Mouse (Mus musculus) kidney, postnatal 14 days (tissue): Measurements from ENCODE around the gene Lalba.
"Not testable (repeated sequence)": the region's sequence is repeated elsewhere in the genome, so short reads cannot be mapped to it uniquely, and the experiment has no call there.

Experiments used
- DNase-seq: peaks from one replicate; pipeline ENCODE4 v3.0.0; 2022; ENCODE audit warnings: mixed read lengths

Lalba gene

GRCm38 (mm10) chr15:98482701-98483100, at the start of gene Lalba:
Gene Lalba (minus strand): TSS chr15:98482721.
- peak; percentile 36 for DNase-seq

GRCm38 (mm10) chr15:98532281-98532680, 49.8 kb upstream of the Lalba start:
- DNase-seq, result no peak

- DNase-seq, result no peak
These were observed 45.6 kb upstream of the Lalba start for GRCm38 (mm10) chr15:98528066-98528563.

GRCm38 (mm10) chr15:98527056-98527771, 44.7 kb upstream of the Lalba start:
- DNase-seq, result no peak

GRCm38 (mm10) chr15:98526057-98526456, 43.5 kb upstream of the Lalba start:
- no peak for DNase-seq

- DNase-seq, result no peak
These were observed 38.7 kb upstream of the Lalba start for GRCm38 (mm10) chr15:98521245-98521644.

GRCm38 (mm10) chr15:98517380-98518355, 35.1 kb upstream of the Lalba start:
- DNase-seq, result peak; percentile 57

- not testable (repeated sequence) for DNase-seq
These were observed 32.3 kb upstream of the Lalba start for GRCm38 (mm10) chr15:98514845-98515244.

GRCm38 (mm10) chr15:98514146-98514545, 31.6 kb upstream of the Lalba start:
- no peak for DNase-seq

- not testable (repeated sequence) for DNase-seq
These were observed 31.2 kb upstream of the Lalba start for GRCm38 (mm10) chr15:98513676-98514075.

GRCm38 (mm10) chr15:98512799-98513321, 30.3 kb upstream of the Lalba start:
- peak; percentile 78 for DNase-seq

- DNase-seq, result no peak
These were observed 29.7 kb upstream of the Lalba start for GRCm38 (mm10) chr15:98512232-98512631.

GRCm38 (mm10) chr15:98511386-98511928, 28.9 kb upstream of the Lalba start:
- peak; percentile 32 for DNase-seq

GRCm38 (mm10) chr15:98510438-98511385, 28.2 kb upstream of the Lalba start:
- DNase-seq, result peak; percentile 77

GRCm38 (mm10) chr15:98509387-98509786, 26.9 kb upstream of the Lalba start:
- no peak for DNase-seq

GRCm38 (mm10) chr15:98507321-98507720, 24.8 kb upstream of the Lalba start:
- DNase-seq, result no peak

- DNase-seq, result peak; percentile 25
These were observed 23.9 kb upstream of the Lalba start for GRCm38 (mm10) chr15:98506253-98506957.

GRCm38 (mm10) chr15:98504514-98504913, 22.0 kb upstream of the Lalba start:
- DNase-seq, result peak; percentile 73

- no peak for DNase-seq
These were observed 20.8 kb upstream of the Lalba start for GRCm38 (mm10) chr15:98503317-98503716.

GRCm38 (mm10) chr15:98497631-98498030, 15.1 kb upstream of the Lalba start:
- no peak for DNase-seq

GRCm38 (mm10) chr15:98492102-98492501, 9.6 kb upstream of the Lalba start, which contains the start of gene Olfr279:
Gene Olfr279 (plus strand): TSS chr15:98492402.
- no peak for DNase-seq
